Mouse (Mus musculus) spleen, postnatal 10 days (tissue): Measurements from ENCODE around the gene Gm10309.

ENCODE experiments used
- DNase-seq, 2 experiments: peaks; one replicate each; pipeline ENCODE4 v3.0.0; 2021 to 2022; ENCODE audit warnings: low spot score in 2 of 2

The Gm10309 gene

GRCm38 (mm10) chr17:86470160-86470559, 34.9 kb downstream of the Gm10309 start:
- DNase-seq, result no peak

DNA sequence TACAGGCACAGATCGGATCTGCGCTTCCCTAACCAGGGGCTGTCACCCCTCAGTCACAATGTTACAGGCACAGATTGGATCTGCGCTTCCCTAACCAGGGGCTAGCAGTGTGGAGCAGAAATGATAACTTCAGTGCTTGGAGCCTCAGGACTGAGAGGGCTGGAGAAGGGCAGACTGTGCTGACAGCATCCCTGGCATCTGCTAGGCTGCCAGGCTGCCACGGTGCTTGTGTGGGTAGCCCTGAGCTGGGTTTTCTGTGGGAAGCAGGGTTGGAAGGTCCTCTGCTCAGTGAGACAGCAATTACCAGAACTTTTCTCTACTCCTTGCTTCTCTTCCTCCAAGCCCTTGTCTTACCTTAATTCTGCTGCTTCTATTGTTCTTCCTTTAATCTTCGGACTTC, 37.1 kb downstream of the Gm10309 start:
- DNase-seq, result no peak

GRCm38 (mm10) chr17:86467291-86467898, 37.6 kb downstream of the Gm10309 start:
- no peak for DNase-seq

DNA sequence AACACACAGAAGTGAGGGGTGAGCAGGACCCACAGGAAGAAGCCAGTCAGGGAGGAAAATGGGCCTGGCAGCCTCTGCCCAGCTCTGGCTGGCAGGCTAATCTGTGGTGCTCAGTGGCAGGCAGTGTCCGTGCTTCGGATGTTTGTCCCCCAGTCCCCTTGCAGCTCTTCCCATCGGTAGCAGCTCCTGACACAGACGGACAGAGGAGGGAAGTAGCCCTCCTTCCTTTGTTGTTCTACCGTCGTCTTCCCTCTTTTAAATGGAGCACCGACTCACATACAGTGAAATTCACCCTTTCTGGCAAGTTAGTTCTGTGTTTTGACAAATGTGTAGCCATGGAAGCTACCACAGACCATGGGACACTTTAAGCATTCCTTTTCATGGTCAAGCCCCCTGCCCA, 38.2 kb downstream of the Gm10309 start:
- DNase-seq, result no peak

- no peak for DNase-seq
Observed at GRCm38 (mm10) chr17:86466412-86466811, 38.6 kb downstream of the Gm10309 start.

DNA sequence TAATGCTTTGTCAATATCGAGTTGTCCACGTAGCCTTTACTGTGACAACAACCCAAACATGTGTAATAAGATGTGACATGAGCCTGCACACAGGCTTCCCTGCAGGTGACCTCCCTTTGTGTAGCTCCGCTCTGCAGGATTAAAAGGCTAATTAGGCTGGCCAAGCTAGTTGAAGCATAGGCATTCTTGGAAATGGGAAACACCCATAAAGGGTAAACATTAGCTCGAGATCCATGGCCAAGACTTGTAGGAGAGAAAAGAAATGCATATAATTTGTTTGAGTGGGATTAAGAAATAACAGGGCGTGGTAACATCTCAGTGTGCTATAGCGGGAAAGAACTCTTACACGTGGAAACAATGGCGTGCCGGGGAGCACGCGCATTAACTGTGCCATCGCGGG, 39.2 kb downstream of the Gm10309 start:
- DNase-seq, result no peak

GRCm38 (mm10) chr17:86464689-86465363, 40.2 kb downstream of the Gm10309 start:
- no peak for DNase-seq

DNA sequence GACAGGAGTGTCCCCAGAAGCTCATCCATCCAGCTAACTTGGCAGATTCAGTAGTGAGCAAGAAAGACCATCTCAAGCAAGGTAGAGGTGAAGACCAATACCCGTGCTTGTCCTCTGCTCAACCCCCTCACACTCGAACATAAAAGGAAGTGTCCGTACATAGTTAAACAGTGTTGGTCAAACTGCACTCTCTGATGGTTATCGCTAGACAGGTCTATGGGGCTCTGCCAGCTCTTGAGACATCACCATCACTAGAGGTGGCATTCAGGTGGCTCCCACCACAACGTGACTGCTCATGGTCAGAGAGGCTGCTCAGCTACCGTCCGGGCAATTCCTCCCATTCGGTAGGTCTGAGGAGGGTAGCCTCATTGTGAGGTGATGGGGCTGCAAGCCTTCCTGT, 40.8 kb downstream of the Gm10309 start:
- DNase-seq, result no peak

GRCm38 (mm10) chr17:86463369-86463768, 41.7 kb downstream of the Gm10309 start:
- DNase-seq, result no peak

DNA sequence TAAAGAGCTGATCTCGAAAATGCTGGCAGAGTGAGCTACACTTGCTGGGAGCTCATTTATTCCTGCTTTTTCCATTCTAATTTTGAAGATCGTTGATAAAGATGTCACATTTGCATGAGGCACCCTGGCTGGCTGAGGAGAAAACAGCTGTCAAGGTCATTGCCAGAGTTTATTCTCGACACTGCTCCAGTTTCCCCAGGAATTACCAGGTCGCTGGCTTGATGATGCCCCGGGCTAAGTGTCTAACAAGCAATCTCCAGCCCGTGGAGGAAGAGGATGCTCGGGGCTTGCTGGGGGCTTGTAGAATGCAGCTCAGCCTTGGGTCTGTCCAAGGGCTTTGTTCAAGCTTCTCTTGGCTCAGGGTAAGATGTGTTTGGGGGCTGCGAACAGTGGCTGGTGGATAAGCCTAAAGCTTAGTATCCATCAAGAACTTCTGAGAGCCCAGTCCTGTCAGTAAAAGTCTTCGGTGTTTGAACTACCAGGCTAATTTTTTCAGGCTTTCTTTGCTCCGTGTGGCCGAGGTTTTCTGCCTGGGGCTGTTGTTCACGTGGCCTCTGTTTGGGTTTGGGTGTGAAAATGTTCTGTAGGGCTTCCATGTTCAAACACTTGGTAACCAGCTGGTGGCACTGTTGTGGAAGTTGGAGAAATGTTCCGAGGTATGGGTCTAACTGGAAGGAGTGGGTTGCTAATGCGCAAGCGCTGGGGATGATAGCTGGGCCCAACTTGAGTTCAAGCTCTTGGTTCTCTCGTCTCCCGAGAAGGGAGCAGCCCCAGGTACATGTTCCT, 44.2 kb downstream of the Gm10309 start:
- no peak for DNase-seq

DNA sequence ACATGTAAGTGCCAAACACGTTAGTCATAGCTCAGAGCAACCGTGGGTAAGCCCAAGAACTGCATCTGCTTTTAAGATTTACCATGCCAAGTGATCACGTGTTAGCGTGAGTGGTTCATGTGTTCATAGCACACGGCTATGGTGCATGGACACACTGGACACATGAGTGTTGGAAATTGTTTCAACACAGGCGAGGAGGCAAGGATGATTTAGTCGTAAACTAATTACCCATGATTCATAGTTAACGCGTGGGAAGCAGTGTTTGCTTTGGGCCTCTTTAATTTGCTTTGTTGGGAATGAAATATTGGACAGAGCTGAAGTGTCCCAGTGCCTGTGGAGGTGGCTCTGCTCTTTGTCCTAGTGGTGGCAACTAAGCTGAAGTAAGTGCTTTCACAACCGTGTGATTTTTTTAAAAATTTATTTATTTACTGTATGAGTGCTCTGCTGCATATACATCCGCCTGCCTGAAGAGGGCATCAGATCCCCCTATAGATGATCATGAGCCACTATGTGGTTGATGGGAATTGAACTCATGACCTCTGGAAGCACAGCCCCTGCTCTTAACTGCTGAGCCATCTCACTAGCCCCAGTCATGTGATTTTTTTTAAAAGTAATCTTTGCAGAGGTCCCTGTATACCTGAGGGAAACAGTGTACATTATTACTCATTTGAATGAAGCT, 46.6 kb downstream of the Gm10309 start:
- DNase-seq, result no peak

DNA sequence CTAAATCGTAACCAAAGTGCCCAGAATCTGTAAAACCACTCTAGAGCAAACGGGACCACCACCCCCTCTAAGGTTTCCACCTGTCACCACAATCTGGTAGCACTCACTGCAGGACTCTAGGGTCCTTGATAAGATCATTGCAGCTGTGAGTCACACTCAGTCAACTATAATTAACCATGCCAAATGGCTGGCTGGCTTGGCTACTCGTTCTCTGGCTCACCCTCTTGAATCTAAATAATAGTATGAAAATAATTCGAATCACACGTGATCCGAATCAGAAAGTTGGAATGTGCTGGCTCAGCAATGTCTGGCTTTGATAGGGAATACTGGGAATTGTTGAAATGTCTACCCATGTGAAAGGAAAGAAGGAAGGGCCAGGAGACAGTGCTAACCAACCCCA, 48.5 kb downstream of the Gm10309 start:
- DNase-seq, result no peak

- no peak for DNase-seq
Observed at GRCm38 (mm10) chr17:86454351-86454706, 50.7 kb downstream of the Gm10309 start.

DNA sequence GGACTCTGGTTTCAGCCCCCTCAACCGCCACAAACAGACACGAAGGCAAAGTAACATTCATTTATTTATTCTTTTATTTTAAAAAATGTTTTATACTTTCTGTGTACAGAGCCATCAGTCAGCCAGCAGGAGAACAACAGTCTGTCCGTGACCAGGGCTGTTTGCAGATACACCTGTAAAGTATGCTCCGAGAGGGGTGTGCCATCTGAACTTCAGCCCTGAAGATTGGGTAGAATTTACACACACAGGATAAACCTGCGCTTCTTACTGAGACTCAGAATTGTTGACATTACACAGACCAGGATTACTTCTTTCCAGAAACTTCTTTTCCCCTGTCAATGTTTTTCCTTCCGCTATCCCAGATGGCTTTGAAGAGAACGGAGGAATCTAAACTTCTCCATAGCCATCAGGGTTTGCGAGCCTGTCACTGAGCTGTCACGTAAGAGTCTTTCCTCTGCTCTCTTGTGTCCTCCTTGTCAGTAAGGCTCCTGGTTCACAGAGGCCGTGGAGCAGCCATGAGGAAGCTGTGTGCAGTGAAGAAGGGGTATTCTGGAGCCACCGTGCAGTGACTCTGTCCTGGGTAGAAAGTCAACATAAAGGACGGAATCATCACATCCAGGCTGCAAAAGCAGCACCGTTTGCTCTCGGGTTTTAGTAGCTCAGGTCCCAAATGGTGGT, 51.2 kb downstream of the Gm10309 start:
- DNase-seq, result no peak

DNA sequence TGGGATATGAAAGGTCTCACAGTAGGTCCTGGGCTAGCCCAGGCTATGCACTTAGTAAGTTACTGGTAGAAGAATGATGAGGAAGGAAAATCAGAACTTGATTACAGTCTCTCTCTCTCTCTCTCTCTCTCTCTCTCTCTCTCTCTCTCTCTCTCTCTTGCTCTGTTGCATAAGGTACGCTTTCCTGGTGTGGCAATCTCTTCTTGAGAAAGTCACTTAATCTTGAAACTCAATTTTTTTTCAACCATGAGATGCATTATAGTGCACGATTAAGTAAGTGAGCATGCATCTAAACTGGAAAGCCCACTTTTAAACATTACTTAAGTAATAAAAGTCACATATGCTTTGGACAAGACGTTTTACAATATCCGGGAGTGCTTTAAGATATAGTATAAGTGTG, 52.1 kb downstream of the Gm10309 start:
- no peak for DNase-seq
